ENCODE assay signal across 16 mouse cellular contexts in genomic region chr13:19422521-19422920, GRCm38 (mm10).
"Had no signal": no experiment of that assay in that cellular context is flagged by ENCODE, and none has a peak within 500 bp of the region (broad histone marks: within the 10 kb centered on the region; RNA-seq: fewer than 3 reads in every experiment).

No protein-coding gene starts in this region.

- H3K27ac ChIP-seq: lung, embryonic 15.5 days; midbrain, embryonic 10.5 days; midbrain, embryonic 12.5 days; midbrain, embryonic 15.5 days; neural tube, embryonic 12.5 days; stomach, embryonic 15.5 days; stomach, postnatal 0 days had no signal

- DNase-seq: liver, postnatal 0 days; lung, adult 2 months; lung, postnatal 14 days; lung, postnatal 4 days; right cerebral cortex, postnatal 14 days; thymus, adult 18-20 months; thymus, postnatal 14 days; thymus, postnatal 36 days had no signal

- H3K4me3 ChIP-seq: lung, embryonic 15.5 days; midbrain, embryonic 10.5 days; midbrain, embryonic 12.5 days; midbrain, embryonic 15.5 days; neural tube, embryonic 12.5 days; stomach, embryonic 15.5 days had no signal

- ATAC-seq: liver, postnatal 0 days; lung, postnatal 0 days; midbrain, embryonic 15.5 days had no signal
